Mouse (Mus musculus) intestine, embryonic 16.5 days (tissue): ENCODE measurements around the gene Gm33543. TPM values are rescaled to one million over a fixed set of nuclear protein-coding genes. Genes with fewer than 3 reads are reported as not detected.

ENCODE experiments used
- ATAC-seq: fragments of 200-750 bp; cut with Nextera tagmentation; 2 replicates; pipeline ENCODE4 v1.8.0; 2017; ENCODE audit warnings: moderate TSS enrichment, moderate library complexity
- H3K27ac ChIP-seq: fragments of 300-500 bp; sonication (generic); 2 replicates; pipeline ENCODE4 v1.5.1; 2014; ENCODE audit warnings: mild to moderate bottlenecking, low read length
- H3K27me3 ChIP-seq: fragments of 300-500 bp; sonication (generic); replicated peaks from 2 replicates; pipeline ENCODE4 v1.6.1; 2014; ENCODE audit warnings: low read length, control low read depth, mixed read lengths; ENCODE audit not compliant: control insufficient read depth, insufficient read depth
- H3K36me3 ChIP-seq: fragments of 300-500 bp; sonication (generic); 2 replicates; pipeline ENCODE4 v1.6.1; 2014; ENCODE audit warnings: low read length, control low read depth; ENCODE audit not compliant: control insufficient read depth, insufficient read depth
- H3K4me1 ChIP-seq: fragments of 300-500 bp; sonication (generic); 2 replicates; pipeline ENCODE4 v1.6.1; 2014; ENCODE audit warnings: low read length, control low read depth, mixed read lengths; ENCODE audit not compliant: control insufficient read depth, insufficient read depth
- H3K4me2 ChIP-seq: fragments of 300-500 bp; sonication (generic); 2 replicates; pipeline ENCODE4 v1.6.1; 2014; ENCODE audit warnings: low read depth, low read length, control low read depth
- H3K4me3 ChIP-seq: fragments of 300-500 bp; sonication (generic); 2 replicates; pipeline ENCODE4 v1.5.1; 2014; ENCODE audit warnings: mild to moderate bottlenecking, low read length
- H3K9ac ChIP-seq: fragments of 300-500 bp; sonication (generic); 2 replicates; pipeline ENCODE4 v1.6.1; 2014; ENCODE audit warnings: low read depth, low read length
- H3K9me3 ChIP-seq: fragments of 300-500 bp; sonication (generic); 2 replicates; pipeline ENCODE4 v1.6.1; 2016; ENCODE audit warnings: low read length, control low read depth; ENCODE audit not compliant: control insufficient read depth
- WGBS: fragments of 180-500 bp; shearing (Covaris S2); extraction: QIAGEN DNeasy Blood & Tissue Kit; methylation state at CpG from one replicate; pipeline ENCODE4 v1.1.7; 2014; 5-methylcytosine and 5-hydroxymethylcytosine counted together
- polyA plus RNA-seq: library from polyadenylated mRNA; unstranded; fragments of >200 nt; fragmentation: Nextera tagmentation; extraction: Ambion mirVana; gene quantifications from 2 replicates; pipeline ENCODE4 v1.2.1, GENCODE M21; 2015

Gene Gm33543
- polyA plus RNA-seq: not detected in 2 replicates

DNA sequence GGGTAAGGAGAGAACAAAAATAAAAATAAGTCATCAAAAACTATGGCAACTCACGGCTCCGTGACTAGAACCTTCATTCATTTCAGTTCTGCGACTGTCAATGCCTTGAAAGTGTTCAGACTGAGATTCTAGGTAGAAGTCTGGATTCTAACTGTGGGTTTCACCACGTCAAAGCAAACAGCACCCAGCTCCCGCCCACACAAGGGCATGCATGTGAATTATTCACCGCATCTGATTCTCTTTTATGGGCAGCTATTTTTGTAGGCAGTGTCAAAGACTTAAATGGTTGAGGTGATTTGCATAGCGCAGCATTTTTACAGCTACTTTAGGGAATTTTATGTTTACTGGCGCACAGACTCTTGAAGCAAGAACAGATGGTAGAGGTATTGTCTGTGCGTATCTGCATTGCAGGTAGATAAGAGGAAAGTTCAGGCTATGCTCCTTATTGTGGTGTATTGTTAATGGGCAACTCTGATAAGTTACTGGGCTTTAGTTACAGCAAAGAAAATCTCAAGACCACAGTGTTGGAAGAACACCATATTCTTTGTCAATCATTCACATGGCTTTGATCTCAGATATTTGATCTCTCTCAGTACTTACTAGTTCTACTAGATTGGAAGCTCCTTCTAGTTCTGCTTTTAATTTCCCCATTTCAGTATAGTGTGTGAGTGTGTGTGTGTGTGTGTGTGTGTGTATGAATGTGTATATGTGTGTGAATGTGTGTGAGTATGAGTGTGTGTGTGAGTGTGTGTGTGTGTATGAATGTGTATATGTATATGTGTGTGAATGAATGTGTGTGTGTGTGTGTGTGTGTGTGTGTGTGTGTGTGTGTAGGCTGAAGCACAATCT is at the start of gene Gm33543:
Gene Gm33543, minus strand, starts transcription at position 142 of the 849 bp plus-strand sequence.
- ATAC-seq: no peak

DNA sequence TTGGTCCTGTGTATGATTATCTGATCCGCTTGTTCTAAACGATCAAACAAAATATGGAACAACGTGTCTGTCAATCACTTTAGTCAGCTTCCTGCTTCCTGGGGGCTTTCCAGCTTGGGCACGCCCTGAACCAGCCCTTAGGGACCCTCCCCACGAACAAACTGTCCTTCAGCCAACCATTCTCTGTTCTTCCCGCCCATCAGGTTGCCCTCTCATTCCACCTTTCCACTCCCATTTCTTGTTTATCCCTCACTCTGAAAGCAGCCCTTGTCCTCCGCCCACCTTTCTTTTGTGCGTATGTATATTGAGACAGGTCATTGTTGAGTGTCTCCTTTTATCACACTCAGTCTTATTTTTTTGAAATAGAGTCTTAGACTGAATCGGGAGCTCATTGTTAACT is 49.4 kb upstream of the Gm33543 start:
- no peaks in the 10 kb centered on the region for H3K27me3 ChIP-seq
- H3K4me2 ChIP-seq: no peak overlapping the region
- no peak overlapping the region for H3K27ac ChIP-seq
- no peaks in the 10 kb centered on the region for H3K9me3 ChIP-seq
- WGBS: 79% methylated on average over 9 of the region's 9 CpGs
- no peaks in the 10 kb centered on the region for H3K4me1 ChIP-seq
- ATAC-seq: no peak
- H3K9ac ChIP-seq: no peak overlapping the region
- no peaks in the 10 kb centered on the region for H3K36me3 ChIP-seq
- no peak overlapping the region for H3K4me3 ChIP-seq

More for the DNA sequence above, at the start of gene Gm33543:
- H3K4me1 ChIP-seq: no peaks in the 10 kb centered on the region
- 77% methylated on average over 9 of the region's 9 CpGs for WGBS
- no peak within 1 kb of the TSS for H3K9ac ChIP-seq
- no peaks in the 10 kb centered on the region for H3K36me3 ChIP-seq
- H3K9me3 ChIP-seq: no peaks in the 10 kb centered on the region
- H3K4me3 ChIP-seq: no peak within 1 kb of the TSS
- H3K27ac ChIP-seq: no peak within 1 kb of the TSS
- H3K4me2 ChIP-seq: no peak within 1 kb of the TSS
- H3K27me3 ChIP-seq: no peaks in the 10 kb centered on the region

DNA sequence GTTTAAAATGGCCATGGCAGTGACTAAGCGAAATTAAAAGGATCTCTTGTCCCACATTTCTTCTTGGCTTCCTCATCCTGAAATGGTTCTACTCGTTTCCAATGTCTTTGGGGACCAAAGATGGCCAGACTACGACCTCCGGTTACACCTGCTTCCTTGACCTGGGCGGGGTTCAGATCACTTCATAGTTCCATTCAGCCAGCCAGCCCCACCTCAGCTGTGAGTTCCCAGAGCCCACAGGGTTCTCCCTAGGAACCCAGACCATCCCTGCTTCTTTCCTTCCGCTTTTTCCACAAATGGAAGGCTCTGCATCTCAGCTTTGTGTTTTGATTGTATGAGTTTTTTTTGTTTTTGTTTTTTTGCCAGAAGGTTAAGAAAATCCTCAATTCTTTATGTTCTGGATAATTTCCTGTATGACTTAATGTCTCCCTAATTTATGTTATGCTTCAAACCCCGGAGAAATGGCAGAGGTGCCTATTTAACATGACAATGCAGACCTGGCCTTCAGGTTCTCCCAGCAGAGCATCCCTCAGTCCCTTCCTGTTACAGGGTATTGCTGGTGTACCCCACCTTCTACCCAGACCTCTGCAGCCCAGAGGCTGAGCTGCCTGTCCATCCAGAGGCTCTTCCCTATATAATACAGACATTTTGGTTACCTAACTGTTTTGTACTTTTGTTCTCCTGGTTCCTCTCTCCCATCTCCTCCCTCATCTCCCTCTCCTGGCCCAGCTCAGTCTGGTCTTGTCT is 48.7 kb upstream of the Gm33543 start:
- Histone ChIP-seq H3K9me3 (no peaks in the 10 kb centered on the region), H3K4me1 (no peaks in the 10 kb centered on the region), H3K27me3 (no peaks in the 10 kb centered on the region), H3K9ac (no peak overlapping the region), H3K36me3 (no peaks in the 10 kb centered on the region), H3K4me3 (no peak overlapping the region), H3K27ac (no peak overlapping the region), H3K4me2 (no peak overlapping the region)
- WGBS: 71% methylated on average over 7 of the region's 7 CpGs
- ATAC-seq: no peak

DNA sequence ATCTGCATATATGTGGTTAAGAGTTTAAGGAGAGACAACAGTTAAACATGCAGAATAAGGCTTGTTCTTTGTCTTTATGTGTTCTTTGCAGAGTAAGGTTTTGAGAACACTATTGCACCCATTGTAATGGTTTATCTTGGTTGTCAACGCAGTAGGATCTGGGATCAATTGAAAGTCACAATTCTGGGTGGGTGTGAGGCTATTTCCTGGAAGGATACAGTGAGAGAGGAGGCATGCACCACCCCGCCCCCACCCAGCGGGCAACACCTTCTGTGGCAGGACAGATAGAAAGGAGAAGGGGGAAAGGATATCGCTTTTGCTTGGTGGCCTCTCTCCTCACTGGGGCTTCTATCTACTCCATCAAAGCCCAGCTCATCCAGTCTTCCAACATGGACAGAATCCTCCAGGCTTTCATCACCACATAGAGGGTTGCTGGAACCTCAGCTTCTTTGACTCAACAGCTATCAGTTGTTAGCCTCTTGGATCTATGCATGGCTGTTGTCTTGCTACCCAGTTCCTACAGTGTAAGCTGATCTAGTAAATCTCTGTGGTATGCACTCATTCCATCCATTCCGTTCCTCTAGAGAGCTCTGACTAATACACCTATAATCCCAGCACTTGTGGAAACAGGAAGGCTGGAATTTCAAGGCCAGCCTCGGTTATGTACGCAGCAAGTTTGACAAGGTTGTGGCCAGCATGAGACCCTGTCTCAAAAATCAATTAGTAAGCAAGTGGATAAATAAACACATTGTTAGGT is 41.2 kb upstream of the Gm33543 start:
- Histone ChIP-seq H3K36me3 (no peaks in the 10 kb centered on the region), H3K27me3 (no peaks in the 10 kb centered on the region), H3K9ac (no peak overlapping the region), H3K27ac (no peak overlapping the region), H3K4me1 (no peaks in the 10 kb centered on the region), H3K9me3 (no peaks in the 10 kb centered on the region), H3K4me3 (no peak overlapping the region), H3K4me2 (no peak overlapping the region)
- no peak for ATAC-seq
- 75% methylated on average over 7 of the region's 7 CpGs for WGBS

DNA sequence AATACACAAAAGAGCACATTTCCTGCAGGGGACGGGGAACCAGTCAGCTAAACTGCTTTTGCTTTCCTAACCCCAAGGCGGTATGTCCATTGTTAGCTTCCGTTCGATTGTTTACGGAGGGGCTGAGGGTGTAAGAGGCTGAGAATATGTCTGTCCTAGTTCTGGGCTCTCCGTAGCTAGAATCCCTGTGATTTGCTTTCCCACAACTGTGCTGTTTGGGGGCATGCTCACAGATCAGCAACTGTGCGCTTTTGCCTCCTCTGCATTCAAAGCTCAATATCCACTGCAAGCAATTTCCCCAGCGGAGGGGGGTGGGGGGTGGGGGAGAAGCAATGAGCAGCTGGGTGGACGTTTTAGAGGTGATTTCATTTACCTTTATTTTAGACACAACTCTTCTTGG is 39.3 kb upstream of the Gm33543 start:
- Histone ChIP-seq H3K27me3 (no peaks in the 10 kb centered on the region), H3K27ac (no peak overlapping the region), H3K36me3 (no peaks in the 10 kb centered on the region), H3K4me1 (no peaks in the 10 kb centered on the region), H3K9ac (no peak overlapping the region), H3K4me3 (no peak overlapping the region), H3K4me2 (no peak overlapping the region), H3K9me3 (no peaks in the 10 kb centered on the region)
- ATAC-seq: no peak
- 44% methylated on average over 9 of the region's 9 CpGs for WGBS

DNA sequence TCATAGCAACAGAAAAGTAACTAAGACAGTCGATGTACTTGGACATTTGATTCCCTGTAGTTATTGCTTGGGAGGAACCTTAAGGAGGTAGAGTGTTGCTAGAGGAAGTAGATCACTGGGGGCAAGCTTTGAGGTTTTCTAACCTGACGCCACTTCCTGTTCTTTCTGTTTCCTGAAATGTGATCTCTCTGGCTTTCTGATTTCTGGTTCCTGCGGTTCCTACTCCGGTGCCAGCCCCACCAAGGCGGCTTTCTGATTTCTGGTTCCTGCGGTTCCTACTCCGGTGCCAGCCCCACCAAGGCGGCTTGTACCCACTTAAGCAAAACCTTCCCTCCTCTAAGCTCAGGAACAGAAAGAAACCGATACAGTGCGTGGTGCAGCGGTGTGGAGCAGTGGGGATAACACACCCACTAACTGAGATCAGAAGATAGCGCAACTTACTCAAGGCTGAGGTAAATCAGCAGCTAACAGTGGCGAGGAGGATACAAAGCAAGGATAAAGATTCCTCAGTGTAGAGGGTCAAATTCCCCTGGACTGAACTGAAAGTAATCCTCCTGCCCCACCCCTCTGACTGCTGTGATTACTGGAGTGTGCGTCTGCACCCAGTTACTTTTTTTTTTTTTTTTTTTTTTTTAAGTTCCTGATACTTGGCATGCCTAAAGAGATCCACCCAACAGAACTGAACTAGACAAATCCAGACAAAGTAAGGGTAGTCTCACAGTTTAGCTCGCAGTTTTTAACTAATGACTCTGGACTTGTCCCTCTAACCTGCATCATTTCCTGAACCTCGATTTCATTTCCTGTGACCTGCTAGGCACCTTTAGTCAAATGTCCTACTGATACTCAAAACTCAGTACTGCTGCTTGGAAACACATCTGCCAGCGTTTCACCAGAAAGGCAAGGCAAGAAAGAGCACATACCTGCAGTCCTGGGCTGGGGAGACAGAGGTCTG is 37.5 kb upstream of the Gm33543 start:
- peak; percentile 90 for ATAC-seq
- Histone ChIP-seq H3K27me3 (no peaks in the 10 kb centered on the region), H3K36me3 (no peaks in the 10 kb centered on the region), H3K9me3 (no peaks in the 10 kb centered on the region), H3K4me3 (peak overlapping the region; percentile 1; the same call in 1 of the 2 replicates), H3K4me2 (no peak overlapping the region), H3K27ac (no peak overlapping the region; the same call in 1 of the 2 replicates), H3K9ac (no peak overlapping the region), H3K4me1 (no peaks in the 10 kb centered on the region)
- 78% methylated on average over 17 of the region's 17 CpGs for WGBS

DNA sequence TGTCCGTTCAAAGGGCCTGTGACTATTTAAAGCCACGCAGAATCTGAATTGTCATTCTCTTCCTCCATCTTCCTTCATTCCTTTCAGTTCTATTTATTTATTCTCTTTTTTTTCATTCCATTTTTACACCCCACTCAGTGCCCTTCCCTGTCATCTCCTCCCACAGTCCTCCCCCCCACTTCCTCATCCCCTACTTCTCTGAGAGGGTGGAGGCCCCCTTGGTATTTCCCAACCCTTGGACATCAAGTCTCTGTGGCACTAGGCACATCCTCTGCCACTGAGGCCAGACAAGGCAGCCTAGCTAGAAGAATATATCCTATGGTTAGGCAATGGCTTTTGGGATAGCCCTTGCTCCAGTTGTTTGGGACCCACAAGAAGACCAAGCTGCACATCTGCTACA is 28.1 kb upstream of the Gm33543 start:
- no peak overlapping the region for H3K4me3 ChIP-seq
- no peak overlapping the region for H3K9ac ChIP-seq
- H3K36me3 ChIP-seq: no peaks in the 10 kb centered on the region
- no peak overlapping the region for H3K27ac ChIP-seq
- no peak for ATAC-seq
- no peaks in the 10 kb centered on the region for H3K9me3 ChIP-seq
- H3K27me3 ChIP-seq: no peaks in the 10 kb centered on the region
- H3K4me2 ChIP-seq: no peak overlapping the region
- H3K4me1 ChIP-seq: no peaks in the 10 kb centered on the region
- WGBS: 87% methylated on average over 2 of the region's 2 CpGs

DNA sequence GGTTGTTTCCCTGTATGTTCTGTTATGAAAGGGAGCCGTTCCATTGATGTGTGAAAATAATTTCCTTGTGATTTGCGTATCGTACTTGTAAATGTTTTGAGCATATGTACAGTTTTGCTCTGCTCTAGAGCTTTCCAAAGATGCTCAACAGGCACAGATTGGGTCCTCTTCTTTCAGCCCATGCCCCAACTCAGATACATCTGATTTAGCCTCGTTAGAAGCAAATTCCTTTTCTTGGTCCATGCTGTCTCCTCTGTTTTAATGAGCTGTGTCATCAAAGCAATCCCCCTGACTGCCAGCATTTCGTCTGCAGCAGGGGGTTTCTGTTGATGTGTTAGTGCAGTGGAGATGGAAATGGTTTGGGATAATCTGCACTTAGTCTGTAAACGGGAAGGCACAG is 25.6 kb upstream of the Gm33543 start:
- Histone ChIP-seq H3K4me1 (no peaks in the 10 kb centered on the region), H3K9ac (no peak overlapping the region), H3K4me3 (no peak overlapping the region), H3K4me2 (no peak overlapping the region), H3K27ac (no peak overlapping the region), H3K9me3 (no peaks in the 10 kb centered on the region), H3K27me3 (no peaks in the 10 kb centered on the region), H3K36me3 (no peaks in the 10 kb centered on the region)
- 70% methylated on average over 6 of the region's 6 CpGs for WGBS
- ATAC-seq: no peak
